Mouse (Mus musculus) cortical plate, adult 2 months (tissue): ENCODE measurements around the gene Usp12.

Experiments
- CTCF ChIP-seq: fragments of 200-500 bp; IDR thresholded peaks from 2 replicates; pipeline ENCODE4 v1.5.1; 2011; ENCODE audit warnings: mild to moderate bottlenecking, control low read depth, low read length; ENCODE audit not compliant: insufficient read depth; ENCODE audit errors: extremely low read depth
- POLR2A ChIP-seq: fragments of 200-500 bp; IDR thresholded peaks from 2 replicates; pipeline ENCODE4 v1.6.1; 2011; ENCODE audit warnings: mild to moderate bottlenecking, low read length, control low read depth; ENCODE audit not compliant: insufficient read depth; ENCODE audit errors: extremely low read depth

GRCm38 (mm10) chr5:146794084-146794852, 538 bp downstream of the Usp12 start:
- TF ChIP-seq CTCF (no peak), POLR2A (no peak)
